Mouse (Mus musculus) frontal cortex, postnatal 25 days (tissue): Measurements from ENCODE around the gene Nppc.

Source experiments
- DNase-seq, 2 experiments: peaks; one replicate each; pipeline ENCODE4 v3.0.0; 2022; ENCODE audit warnings: low spot score in 2 of 2

The Nppc gene

DNA sequence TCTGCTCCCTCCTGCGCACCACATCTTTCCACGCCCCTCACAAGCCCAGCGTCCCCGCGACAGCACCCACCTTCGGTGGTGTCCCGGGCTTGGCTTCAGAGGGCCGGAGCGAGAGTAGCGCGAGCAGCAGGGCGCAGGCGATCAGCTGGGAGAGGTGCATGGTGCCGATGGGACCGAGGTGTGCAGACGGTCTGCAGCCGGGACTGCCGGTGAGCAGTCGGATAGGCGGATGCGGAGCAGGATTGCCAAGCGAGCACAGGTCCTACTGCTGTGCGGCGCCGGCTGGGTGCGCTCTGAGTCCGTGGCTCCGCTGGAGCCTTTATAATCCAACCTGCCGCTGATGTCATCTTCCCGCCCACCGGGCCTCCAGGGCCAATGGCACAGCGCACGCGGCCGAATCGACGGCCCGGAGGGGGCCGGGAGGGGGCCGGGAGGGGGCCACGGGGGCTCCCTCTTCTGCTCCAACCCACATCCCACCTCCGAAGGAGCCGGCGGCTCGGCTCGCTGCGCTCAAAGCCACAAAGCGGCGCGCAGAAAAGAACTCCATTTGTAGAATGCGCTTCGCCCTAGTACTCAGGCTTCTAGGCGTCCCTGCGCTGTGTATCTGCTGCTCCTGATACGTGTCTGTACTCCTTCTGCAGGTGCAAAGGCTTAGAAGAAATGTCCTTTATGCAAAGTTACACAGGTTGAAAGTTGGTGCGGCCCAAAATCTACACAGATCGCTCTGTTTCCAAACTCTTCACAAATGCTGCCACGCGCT, at the start of gene Nppc:
Nppc (minus strand) TSS at position 293 of the 760 bp plus-strand sequence.
- DNase-seq, result peak; percentile 64 to 73

DNA sequence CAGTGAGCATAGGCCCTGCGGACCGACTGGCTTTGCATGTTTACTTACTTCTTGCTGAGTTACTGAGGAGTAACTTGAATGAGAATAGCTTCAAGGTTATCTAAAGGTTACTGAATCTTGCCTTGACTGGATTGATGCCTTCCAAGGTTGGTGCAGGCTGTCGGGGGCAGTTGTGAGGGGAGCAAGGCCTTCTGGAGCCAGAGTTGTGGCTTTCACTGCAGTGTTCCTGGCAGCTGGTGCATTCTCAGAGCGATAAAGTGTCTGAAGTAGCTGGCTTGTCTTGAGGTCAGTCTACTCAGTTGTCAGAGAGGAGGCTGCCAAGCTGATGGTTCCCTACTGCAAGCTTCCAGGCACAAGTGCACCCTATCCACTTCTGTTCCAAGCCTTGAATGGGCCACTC, 49.0 kb upstream of the Nppc start:
- DNase-seq, result no peak

DNA sequence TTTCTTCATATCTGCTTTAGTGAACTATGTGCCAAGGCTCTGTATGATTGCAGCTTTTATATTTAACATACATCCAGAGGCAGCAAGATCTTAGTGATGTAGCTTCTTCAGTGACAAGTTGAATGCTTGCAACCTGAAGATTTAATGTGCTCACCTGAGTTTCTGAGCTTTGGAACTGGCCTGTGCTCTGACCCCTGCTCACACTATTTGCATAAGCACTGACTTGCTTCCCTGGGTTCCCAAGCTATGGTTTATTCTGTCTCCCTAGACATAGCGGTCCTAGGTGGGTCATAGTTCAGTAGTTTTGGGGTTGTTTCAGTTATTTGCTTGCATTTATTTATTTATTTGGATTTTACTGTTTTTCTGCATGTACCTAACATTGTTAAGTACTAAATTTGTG, 47.8 kb upstream of the Nppc start:
- no peak for DNase-seq

DNA sequence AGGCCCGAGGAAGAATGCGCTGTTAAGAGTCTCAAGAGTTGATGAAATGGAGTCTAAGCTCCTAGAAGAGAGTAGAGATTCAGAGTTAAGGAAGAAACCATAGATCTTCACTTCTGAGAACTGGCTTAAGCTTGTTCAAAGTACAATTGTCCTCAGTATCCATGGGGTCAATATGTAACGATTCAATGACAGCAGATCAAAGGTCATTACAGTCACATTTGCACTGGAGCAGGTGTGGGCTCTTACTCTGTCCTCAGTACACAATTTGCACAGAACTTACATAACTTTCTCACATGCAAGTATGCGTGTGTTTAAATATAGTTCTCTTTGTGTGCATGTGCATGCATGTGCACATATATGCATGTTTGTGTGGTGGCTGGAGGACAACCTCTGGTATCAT, 42.7 kb upstream of the Nppc start:
- DNase-seq, result no peak

DNA sequence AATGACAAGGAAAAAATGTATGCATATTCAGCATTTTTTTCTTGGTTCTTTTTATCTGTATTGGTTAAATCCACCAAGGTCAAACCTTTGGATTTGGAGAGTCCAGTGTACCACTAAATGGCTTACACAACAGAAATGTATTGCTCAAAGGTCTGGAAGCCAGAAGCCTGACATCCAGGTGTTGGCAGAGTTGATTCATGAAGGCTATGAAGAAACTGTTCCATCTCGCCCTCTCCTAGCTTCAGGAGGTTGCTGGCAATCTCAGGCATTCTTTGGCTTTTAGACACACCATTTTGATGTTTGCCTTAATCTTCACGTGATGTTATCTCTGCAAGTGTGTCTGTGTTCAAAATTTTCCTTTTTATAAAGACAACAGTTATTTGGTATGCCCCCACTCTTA, 41.7 kb upstream of the Nppc start:
- DNase-seq, result no peak

DNA sequence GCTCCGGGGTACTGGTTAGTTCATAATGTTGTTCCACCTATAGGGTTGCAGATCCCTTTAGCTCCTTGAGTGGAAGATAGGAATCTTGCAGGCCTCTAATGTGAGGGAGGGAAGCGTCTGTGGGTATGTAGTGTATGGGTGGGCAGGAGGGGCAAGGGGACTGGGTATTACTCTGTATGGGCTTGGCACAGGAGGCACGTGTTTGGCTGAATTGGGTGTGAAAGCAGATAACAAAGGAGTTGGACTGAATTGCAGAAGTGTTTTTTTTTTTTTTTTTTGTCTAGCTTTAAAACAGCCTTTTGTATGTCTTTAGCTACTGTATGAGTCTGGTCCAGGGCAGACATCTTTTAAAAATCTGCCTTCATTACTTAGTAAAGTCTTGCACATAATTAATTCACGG, 39.2 kb upstream of the Nppc start:
- DNase-seq, result no peak

DNA sequence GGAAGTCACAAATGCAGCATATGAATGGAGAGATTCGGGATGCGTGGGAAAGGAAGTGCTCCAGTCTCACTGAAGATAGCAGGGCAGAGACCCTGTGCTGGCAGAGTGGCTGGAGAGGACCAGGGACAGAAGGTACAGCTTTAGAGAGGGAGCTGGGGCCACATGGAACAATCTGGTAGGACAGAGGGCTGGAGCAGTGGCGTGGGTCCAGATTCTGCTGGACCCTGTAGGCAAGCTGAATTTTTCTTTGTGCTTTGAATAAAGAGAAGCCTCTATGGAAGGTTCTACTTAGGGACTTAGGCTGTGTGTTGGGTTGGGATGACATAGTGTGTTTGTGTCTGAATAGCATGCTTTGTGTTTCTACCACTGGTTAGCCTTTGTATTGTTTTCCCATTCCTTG, 35.1 kb upstream of the Nppc start:
- DNase-seq, result no peak

DNA sequence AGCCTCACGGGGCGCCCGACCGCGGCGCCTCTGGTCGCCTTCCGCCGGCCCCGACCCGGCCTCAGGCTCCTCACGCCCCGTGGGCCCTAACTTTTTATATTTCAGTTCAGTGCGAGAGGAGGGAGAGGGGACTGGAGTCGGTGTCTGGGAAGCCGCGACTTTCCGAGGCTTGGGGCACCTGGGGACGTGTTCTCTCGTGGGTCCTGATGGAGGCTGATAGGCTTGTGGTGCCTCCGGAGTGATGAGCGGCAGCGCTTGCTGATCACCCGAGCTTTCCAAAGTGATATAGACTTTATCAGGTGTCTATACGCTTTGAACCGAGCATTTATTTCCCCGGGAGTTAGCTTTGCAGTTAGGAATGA, 33.6 kb upstream of the Nppc start:
- no peak for DNase-seq

DNA sequence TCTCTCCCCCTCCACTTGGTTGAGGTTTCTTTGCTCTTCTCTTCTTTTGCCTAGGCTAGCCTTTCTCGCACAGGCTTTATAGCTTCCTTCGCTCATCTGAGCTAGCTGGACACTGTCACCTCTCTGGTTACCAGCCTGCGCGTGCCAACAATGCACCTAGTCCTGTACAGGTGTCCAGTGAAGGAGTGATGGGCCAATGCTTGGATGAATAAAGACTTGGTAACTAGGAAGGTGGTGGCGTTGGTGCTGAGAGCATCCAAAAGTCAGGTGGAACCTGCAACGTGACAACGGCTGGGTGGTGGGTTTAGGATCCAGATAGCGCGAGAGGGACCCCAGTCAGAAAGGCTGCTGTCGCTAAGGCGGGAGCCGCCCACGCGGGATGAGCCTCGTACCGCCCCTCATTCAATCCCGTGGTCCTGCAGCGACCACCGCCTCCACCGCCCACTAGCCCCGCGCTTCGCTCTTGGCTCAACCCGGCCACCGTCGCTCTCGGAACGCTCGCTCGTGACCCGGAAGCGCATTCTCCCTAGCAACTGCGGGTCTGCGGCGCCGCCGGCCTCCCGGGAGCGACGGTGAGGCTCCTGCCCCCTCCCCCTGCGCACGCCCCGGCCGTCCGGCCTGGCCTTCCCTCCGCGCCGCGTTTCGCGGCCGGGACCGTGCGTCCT, 33.1 kb upstream of the Nppc start, which contains the start of gene Dis3l2:
Dis3l2 (plus strand) TSS at position 509 of the 665 bp plus-strand sequence.
- peak; percentile 81 to 83 for DNase-seq

DNA sequence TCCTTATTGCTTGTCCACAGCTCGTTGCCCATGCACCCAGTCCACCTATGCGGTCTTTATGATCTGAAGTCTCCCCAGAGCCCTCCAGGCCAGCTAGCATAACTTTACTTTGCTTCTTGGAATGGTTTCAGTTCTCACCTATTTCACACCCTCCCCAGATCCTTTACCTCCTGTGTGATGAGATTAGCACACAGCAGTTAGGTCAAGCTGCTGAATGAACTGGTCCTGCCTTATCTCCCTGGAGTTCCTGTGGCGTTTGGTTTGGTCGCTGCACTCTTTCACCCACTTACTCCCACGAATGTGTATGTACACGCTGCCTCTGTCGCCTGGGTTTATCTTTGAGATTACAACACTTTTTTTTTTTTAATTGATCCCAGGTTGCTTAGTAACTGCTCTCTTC, 30.0 kb upstream of the Nppc start:
- DNase-seq, result no peak

DNA sequence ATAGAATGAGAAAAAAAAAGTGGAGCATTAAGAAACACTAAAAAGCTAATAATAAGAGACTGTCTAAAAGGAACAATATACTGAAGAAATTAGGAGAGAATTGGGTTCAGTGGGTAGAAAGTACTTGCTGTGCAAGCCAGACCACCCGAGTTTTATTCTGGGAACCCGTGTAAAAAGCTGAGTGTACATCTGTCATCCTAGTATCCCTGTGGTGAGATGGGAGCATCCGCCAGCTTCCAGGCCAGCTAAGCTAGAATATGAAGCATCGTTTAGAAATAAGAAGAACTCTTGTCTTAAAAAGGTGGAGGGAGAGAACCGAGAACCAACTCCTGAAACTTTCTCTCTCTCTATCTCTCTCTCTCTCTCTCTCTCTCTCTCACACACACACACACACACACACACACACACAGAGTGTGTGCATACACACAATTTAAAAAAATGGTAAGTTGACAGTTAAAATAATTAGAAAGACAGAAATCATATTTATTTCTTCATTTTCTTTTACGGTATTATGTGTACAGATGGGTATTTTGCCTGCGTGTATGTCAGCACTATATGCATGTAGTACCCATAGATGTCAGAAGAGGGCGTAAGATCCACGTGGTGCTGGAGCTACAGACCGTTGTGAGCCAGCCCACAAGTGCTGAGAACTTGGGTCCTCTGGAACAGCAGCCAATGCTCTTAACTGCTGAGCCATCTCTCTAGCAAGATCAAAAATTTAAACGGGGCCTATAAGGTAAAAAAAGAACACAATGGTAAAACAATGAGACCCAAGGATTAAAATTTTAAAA, 29.2 kb upstream of the Nppc start:
- no peak for DNase-seq

DNA sequence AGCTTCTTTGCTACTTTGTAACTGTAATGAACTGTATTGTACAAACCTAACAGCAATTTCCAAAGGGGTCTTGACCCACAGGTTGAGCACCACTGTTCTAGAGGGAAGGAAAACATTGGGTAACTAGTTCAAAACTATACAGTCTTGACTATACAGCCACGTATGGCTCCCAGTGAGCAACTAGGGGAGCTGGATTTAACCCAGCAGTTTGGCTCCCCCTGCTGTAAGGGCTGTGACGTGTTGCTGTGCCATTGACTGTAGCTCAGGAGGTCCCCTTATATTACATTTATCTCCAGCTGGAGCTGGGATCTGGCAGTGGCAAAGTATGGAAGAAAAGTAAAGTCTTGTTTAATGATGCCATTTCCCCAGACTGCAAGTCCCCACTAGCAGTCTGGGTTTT, 28.4 kb upstream of the Nppc start:
- DNase-seq, result no peak

DNA sequence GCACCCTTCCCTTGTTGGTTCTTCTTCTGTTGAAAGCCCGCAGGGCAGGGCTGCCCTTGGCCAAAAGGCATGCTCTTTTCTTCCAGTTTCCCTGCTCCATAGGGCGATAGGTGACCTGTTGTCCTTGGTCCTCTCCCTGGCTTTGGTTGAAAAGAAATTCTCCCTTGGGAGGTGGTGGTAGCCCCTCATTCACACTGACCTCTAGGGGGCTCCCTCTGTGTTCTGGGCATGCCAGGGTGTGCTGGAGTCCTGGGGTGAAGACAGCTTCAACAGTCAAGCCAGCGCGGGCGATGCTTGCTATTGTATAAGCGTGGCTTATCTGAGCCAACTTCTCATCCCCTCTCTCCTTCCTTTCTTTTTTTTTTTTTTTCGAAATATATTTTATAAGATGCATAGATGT, 26.6 kb upstream of the Nppc start:
- DNase-seq, result no peak

DNA sequence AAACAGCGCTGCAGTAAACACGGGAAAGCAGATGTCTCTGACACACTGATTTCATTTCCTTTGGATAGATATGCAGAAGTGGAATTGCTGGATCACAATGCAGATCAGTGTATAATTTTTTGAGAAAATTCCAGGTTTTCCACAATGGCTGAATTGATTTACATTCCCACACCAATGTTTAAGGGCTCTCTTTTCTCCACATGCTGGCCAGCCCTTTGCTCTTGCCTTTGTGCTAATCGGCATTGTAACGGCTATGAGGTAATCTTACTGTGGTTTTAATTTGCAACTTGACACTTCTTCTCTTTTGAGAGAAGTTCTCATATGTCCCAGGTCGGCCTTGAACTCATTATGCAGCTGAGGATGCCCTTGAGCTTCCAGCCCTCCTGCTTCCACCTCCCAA, 20.7 kb upstream of the Nppc start:
- no peak for DNase-seq

DNA sequence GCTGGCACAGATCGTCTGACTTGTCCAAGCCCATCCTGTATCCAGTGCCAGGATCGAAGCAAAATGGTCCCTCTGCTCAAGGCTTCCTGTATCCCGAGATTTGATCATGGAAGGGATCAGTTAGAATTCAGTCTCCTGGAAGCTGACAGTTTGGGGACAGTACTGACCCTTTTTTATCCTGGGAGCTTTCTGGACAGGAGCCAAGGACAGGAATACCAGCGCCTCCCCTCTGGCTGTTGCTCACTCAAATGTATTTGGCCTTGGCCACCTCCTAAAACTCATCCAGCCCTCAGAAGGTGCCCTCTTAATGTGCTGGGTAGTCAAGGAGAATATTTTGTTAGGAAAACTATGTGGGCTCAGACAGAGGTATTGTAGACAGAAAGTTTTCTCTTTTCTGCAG, 16.9 kb upstream of the Nppc start:
- no peak for DNase-seq

DNA sequence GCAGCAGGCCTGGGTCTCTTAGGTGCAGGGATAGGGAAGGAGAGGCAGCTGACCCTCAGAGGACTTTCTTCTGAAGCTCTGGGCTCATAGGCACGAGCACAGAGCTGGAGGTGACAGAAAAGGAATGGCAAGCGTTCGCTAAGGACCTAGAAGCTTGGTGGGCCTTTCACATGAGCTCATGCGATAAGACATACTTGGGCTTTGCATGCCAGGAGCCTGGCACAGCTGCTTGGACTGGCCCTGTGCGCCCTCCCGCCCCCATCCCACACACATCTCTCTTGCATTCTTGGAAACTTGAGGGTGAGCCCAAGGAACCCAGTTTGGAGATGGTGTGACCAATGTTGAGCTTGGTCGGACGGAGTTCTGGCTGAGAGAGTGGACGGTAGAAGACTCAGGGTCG, 8.3 kb upstream of the Nppc start:
- DNase-seq, result no peak

DNA sequence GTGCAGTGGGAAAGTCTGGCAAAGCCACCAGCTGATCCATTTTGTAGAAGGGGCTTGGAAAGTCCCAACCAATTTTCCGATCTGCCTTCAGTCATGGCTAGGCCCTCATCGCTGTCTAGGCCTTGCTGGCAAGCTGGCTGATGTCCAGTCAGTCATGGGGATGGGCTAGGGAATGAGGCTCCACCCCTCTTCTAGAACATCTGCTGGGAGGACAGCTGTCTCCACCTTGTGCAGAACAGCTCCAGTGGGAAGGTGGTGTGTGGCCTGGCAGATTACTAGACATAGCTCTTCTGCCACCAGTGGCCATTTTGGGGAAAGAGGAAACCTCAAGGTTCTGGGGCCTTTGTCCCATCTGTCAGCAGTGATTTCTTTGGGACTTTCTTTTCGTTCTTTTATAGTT, 7.3 kb upstream of the Nppc start:
- no peak for DNase-seq

DNA sequence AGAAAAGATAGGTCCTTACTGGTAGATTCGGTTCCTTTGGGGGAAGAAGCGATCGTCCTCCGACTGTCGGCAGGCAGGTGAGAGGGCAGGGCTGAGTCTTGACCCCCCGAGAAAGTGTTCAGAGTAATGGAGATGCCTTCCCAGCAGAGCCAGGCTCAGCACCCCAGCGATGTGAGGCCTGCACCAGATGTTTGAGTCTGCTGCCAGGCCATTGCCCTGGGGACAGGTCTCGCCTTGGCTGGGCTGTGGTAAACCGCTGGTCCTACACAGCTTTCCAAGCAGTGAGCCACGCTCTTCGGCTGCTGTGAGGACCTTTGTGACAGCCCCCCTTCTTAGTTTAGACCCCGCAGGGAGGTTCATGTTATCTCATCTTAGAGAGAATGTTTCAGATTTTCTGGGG, 4.8 kb upstream of the Nppc start:
- DNase-seq, result no peak

DNA sequence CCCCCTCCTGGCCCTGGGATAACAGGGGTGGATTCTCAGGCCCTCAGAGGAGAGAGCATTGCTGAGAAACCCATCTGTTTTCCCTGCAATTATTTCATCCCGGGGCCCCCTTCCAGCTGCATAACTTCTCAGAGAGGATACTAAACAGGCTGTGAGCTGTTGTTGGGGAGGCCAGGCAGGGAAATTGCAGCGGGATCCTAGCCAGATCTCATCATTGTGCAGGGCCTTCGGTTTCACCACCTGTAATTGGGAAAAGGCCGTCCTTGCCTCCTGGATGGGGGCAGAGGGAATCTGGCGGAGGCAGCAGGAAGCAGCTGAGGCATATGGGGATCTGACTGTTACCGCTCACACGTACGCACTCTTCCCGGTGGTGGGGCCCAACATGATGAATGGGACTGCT, 4.0 kb upstream of the Nppc start:
- DNase-seq, result no peak

DNA sequence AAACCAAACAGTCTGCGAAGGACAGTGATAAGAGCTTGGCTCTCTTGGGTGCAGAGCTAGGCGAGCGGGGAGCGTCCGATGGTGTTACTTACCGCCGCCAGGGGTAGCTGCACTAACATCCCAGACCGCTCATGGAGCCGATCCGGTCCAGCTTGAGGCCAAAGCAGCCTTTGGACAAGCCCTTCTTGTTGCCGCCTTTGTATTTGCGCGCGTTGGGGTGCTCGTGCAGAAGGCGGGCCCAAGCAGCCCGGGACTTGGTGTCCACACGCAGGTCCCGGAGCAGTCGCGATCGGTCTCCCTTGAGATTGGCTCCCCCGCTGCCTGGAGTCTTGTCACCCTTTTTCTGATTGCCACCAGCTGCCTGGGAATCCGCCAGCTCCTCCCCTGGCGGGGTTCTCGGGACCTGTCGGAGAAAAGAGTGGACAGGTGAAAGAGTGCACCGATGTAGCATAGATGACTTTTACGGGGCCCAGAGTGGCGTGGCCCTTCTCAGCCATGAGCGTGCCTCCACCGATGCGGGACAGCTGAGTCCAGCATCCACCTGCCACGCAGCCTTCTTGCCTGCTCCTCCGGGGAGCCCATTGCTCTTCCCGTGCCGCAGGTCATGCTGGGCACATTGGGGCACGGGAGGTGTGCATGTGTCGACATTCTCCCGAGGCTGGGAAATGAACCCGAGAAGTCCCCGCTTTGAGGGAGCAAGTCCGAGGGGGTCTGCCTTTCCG, 658 bp downstream of the Nppc start:
- DNase-seq, result peak; percentile 40 to 58

DNA sequence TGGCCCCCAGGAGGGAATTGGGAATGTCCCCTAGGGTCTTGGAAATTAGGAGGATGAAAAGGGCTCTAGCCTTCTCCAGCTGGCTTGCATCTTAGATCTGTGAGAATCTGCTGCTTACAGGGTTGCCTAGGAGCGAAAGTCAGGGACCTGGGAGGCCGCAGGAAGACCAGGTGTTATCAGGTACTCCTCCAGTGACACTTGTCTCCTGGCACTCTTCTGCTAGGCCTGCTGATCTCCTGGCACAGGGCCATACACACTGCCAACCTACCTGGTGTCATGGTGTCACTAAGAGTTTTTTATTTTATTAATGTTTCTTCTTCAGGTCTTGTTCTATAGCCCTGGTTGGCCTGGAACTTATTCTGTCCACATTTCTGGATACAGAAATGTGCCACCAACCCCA, 5.3 kb downstream of the Nppc start:
- DNase-seq, result no peak

DNA sequence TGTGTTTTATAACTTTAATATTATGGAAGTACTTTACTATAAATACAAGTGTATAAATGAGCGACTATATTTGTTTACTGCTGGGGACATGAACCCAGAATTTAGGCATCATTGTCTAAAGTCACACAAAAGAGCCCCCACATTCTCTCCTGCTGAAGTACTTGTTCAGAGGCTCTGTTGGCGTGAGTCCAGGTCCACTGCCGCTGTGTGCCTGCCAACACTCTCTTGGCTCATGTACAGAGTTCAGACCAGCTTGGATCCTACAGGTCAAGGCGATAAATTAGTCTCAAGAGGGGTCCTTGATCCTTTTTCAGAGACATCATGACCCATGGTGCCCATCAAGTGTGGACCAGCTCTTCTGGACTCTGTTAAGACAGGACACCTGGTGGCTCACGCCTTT, 13.3 kb downstream of the Nppc start:
- no peak for DNase-seq
